Mouse (Mus musculus): ENCODE results near the gene Clcn2. TPM values are rescaled to one million over a fixed set of nuclear protein-coding genes. Genes with fewer than 3 reads are reported as not detected.
A peak's percentile ranks its signal among the peaks of the same experiment; 100 is the strongest.

Gene Clcn2
- polyA plus RNA-seq, 1 experiment, result 1.8 TPM

DNA sequence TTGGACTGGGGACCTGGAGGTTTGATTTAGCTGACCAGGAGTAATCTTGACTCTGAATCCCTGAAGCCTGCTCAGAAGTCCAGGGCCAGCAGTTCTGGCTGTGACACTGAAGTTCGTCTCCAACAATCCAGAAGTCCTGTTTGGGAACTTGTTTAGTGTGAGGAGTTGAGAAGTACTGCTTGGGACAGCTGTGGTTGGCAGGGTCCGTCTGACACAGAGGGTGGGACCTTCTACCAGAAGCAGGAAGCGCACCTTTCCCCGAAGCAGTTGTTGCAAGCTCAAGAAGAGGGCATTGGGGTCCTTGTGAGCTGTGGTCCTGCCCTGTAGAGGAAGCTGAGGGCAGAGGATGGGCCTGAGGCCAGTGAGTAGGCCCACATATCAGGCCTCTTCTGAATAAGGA is 8.2 kb upstream of the Clcn2 start:
- no peak for TF ChIP-seq GATA1 (IDR thresholded peaks at IDR 0.05; ENCODE audit: low read length)
- no peak for TF ChIP-seq TAL1 (IDR thresholded peaks at IDR 0.05; ENCODE audit: low read length)
- Histone ChIP-seq H3K4me1 (ENCODE audit: control insufficient read depth) (peaks cover 2% of the 10 kb centered on the region; the same call in 1 of the 2 replicates), H3K27me3 (ENCODE audit: control insufficient read depth) (peaks cover 40% of the 10 kb centered on the region), H3K4me3 (replicated peaks) (no peak overlapping the region), H3K36me3 (ENCODE audit: control insufficient read depth) (peaks cover 14% of the 10 kb centered on the region), H3K9me3 (ENCODE audit: control insufficient read depth, low read length) (no peaks in the 10 kb centered on the region)

DNA sequence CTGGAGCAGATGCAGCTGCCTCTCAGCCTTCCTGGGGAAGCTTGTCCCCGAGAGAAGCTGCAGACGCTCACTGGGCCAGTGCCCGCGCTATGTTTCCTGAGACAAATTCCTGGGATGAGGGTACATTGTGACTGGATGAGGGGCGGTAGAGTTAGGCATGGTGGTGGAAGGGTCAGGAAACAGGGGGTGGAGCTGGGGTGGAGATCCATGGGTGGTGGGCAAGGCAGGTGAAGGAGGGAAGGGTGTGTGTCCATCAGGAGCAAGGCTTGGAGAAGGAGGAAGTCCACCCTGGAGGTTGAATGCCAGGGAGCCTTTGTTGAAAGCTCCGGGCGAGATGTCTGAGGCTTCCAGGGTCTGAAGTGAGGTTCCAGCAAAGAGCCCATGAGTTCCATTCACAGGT is 7.8 kb upstream of the Clcn2 start:
- Histone ChIP-seq H3K4me1 (ENCODE audit: control insufficient read depth) (peaks cover 2% of the 10 kb centered on the region; the same call in 1 of the 2 replicates), H3K4me3 (replicated peaks) (no peak overlapping the region), H3K36me3 (ENCODE audit: control insufficient read depth) (peaks cover 18% of the 10 kb centered on the region), H3K9me3 (ENCODE audit: control insufficient read depth, low read length) (no peaks in the 10 kb centered on the region), H3K27me3 (ENCODE audit: control insufficient read depth) (peaks cover 35% of the 10 kb centered on the region)
- no peak for TF ChIP-seq TAL1 (IDR thresholded peaks at IDR 0.05; ENCODE audit: low read length)
- TF ChIP-seq GATA1 (IDR thresholded peaks at IDR 0.05; ENCODE audit: low read length), result no peak

DNA sequence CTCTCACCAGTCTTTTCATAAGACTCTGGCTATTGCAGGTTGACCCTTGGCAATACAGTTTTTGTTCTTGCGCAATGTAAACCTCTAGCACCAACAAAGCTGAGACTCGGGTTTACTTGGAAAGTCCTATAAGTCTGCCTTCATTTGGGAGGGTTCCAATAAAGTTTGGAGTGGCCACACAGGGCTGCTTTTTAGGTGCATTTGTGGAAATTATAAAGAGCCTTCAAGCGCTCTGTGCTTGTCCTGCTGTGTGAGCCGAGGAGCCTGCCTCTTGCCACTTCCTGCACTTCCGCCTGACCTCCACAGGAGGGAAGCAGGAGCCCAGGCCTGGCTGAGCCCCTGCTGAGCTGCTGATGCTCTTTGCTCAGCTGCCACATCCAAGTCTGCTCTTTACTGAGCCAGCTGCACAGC is 6.8 kb upstream of the Clcn2 start:
- Histone ChIP-seq H3K4me3 (replicated peaks) (no peak overlapping the region), H3K4me1 (ENCODE audit: control insufficient read depth) (peaks cover 2% of the 10 kb centered on the region; the same call in 1 of the 2 replicates), H3K27me3 (ENCODE audit: control insufficient read depth) (peaks cover 29% of the 10 kb centered on the region), H3K36me3 (ENCODE audit: control insufficient read depth) (peaks cover 26% of the 10 kb centered on the region), H3K9me3 (ENCODE audit: control insufficient read depth, low read length) (no peaks in the 10 kb centered on the region)
- no peak for TF ChIP-seq GATA1 (IDR thresholded peaks at IDR 0.05; ENCODE audit: low read length)
- no peak for TF ChIP-seq TAL1 (IDR thresholded peaks at IDR 0.05; ENCODE audit: low read length)

DNA sequence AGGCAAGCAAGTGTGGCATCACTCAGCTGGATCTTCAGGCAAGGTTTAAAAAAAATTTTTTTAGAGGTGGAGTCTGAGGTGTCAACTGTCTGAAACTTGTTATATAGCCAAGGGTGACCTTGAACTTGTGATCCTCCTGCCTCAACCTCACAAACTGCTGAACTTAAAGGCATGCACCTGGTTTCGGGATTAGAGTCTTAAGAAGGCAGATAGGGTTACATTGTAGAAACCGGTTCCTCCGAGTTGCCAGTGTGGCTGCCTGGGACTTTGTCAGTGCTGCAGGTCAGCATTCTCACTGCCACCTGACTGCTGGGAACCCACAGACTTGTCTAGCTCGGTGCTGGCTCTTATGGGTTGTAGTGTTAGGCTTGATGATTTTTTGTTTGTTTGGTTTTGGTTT is 5.7 kb upstream of the Clcn2 start:
- Histone ChIP-seq H3K27me3 (ENCODE audit: control insufficient read depth) (peaks cover 19% of the 10 kb centered on the region), H3K4me1 (ENCODE audit: control insufficient read depth) (peaks cover 9% of the 10 kb centered on the region), H3K4me3 (replicated peaks) (no peak overlapping the region), H3K9me3 (ENCODE audit: control insufficient read depth, low read length) (no peaks in the 10 kb centered on the region), H3K36me3 (ENCODE audit: control insufficient read depth) (peaks cover 27% of the 10 kb centered on the region)
- no peak for TF ChIP-seq TAL1 (IDR thresholded peaks at IDR 0.05; ENCODE audit: low read length)

DNA sequence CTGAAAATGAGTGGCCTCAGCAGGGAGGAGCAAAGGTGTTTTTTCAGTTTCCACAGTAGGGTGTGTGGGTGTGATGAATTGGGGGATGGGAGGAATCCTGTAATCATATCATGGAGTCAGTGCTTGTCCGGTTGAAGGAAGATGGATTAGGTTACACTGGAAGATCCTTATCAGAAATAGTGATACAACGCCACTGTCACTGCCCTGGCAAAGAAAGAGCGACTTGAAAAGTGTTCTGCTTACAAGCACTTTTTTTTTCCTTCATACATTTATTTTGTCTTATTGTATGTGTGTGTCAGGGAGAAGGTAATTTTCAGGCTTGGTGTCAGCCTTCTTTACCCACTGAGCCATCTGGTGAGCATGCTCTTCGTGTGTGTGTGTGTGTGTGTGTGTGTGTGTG is 5.2 kb upstream of the Clcn2 start:
- H3K4me3 ChIP-seq (replicated peaks), result no peak overlapping the region
- TF ChIP-seq TAL1 (IDR thresholded peaks at IDR 0.05; ENCODE audit: low read length) (no peak), GATA1 (IDR thresholded peaks at IDR 0.05; ENCODE audit: low read length) (no peak)
- peaks cover 27% of the 10 kb centered on the region for H3K36me3 ChIP-seq (ENCODE audit: control insufficient read depth)
- H3K9me3 ChIP-seq (ENCODE audit: control insufficient read depth, low read length), result no peaks in the 10 kb centered on the region
- peaks cover 17% of the 10 kb centered on the region for H3K27me3 ChIP-seq (ENCODE audit: control insufficient read depth)
- peaks cover 14% of the 10 kb centered on the region for H3K4me1 ChIP-seq (ENCODE audit: control insufficient read depth)

DNA sequence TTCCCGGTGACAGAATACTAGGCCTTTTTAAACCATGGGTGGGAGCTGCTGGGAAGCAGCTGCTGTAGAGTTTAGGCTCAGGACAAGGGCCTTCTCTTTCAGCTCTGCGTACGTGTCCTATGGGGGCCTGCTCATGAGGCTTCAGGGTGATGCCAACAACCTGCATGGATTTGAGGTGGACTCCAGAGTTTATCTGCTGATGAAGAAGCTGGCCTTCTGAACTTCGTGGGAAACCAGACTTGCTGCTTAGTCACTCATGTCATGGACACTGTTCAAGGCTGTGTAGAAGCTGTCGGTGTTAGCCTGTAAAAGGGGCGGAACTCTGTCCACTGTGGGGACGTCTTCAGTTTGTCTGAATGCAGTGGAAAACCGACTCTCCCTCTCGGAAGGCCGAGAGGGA is 4.3 kb upstream of the Clcn2 start:
- H3K4me3 ChIP-seq (replicated peaks), result no peak overlapping the region
- H3K27me3 ChIP-seq (ENCODE audit: control insufficient read depth), result peaks cover 13% of the 10 kb centered on the region
- no peaks in the 10 kb centered on the region for H3K9me3 ChIP-seq (ENCODE audit: control insufficient read depth, low read length)
- TF ChIP-seq TAL1 (IDR thresholded peaks at IDR 0.05; ENCODE audit: low read length) (no peak), GATA1 (IDR thresholded peaks at IDR 0.05; ENCODE audit: low read length) (no peak)
- peaks cover 27% of the 10 kb centered on the region for H3K36me3 ChIP-seq (ENCODE audit: control insufficient read depth)
- peaks cover 23% of the 10 kb centered on the region for H3K4me1 ChIP-seq (ENCODE audit: control insufficient read depth)

DNA sequence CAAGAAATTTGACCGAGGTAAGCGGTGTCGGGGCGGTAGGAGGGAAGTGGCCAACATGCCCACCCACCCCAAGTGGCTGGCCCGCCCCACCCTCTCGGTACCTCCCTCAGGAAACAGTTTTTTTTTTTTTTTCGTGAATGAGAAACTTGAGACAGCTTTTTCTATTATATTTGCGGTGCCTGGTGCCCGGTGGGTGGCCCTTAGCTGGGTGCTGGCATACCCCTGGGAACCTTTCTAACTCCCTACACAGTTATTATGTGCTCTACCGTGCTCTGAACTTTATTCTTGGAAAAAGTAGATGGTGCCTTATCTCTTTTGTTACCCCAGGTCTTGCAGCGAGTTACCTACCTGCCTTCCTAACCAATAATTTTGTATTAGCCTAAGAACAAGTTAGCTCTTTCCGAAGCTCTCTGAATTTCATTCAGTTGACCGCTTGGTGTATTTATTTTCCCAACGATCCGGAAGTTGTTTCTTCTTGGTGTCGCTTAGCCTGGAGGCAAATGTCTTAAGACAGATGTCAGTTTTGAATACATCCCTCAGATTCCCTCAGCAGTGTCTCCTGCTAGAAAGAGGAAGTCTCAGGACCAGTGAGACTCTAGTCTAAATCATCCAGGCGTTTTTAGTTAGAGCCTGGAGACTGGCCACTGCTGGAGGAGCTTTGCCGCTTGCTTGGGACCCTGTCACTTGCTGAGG is 578 bp upstream of the Clcn2 start:
- Histone ChIP-seq H3K4me1 (ENCODE audit: control insufficient read depth) (peaks cover 57% of the 10 kb centered on the region), H3K9me3 (ENCODE audit: control insufficient read depth, low read length) (no peaks in the 10 kb centered on the region), H3K4me3 (replicated peaks) (peak overlapping the region; percentile 80), H3K27me3 (ENCODE audit: control insufficient read depth) (no peaks in the 10 kb centered on the region), H3K36me3 (ENCODE audit: control insufficient read depth) (peaks cover 37% of the 10 kb centered on the region)
- TF ChIP-seq GATA1 (IDR thresholded peaks at IDR 0.05; ENCODE audit: low read length) (no peak), TAL1 (IDR thresholded peaks at IDR 0.05; ENCODE audit: low read length) (no peak)

DNA sequence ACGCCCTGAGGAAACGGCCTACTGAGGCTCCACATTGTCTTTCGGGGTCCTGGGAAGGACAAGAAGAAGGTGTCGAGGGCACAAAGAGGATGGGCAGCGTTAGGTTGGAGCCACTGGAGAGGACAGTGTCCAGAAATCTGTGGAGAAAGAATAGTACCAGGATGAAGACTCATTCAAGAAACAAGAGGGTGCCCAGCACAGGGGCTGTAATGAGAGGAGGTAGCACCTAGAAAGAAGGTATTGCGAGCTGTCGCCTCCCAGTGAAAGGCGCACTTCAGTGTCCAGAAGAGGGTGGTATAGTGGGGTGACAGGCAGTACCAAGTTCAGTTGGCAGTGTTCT is 735 bp downstream of the Clcn2 start:
- TF ChIP-seq GATA1 (IDR thresholded peaks at IDR 0.05; ENCODE audit: low read length), result no peak
- no peak for TF ChIP-seq TAL1 (IDR thresholded peaks at IDR 0.05; ENCODE audit: low read length)
- Histone ChIP-seq H3K9me3 (ENCODE audit: control insufficient read depth, low read length) (no peaks in the 10 kb centered on the region), H3K4me3 (replicated peaks) (peak overlapping the region; percentile 80), H3K36me3 (ENCODE audit: control insufficient read depth) (peaks cover 41% of the 10 kb centered on the region), H3K27me3 (ENCODE audit: control insufficient read depth) (no peaks in the 10 kb centered on the region), H3K4me1 (ENCODE audit: control insufficient read depth) (peaks cover 70% of the 10 kb centered on the region)

DNA sequence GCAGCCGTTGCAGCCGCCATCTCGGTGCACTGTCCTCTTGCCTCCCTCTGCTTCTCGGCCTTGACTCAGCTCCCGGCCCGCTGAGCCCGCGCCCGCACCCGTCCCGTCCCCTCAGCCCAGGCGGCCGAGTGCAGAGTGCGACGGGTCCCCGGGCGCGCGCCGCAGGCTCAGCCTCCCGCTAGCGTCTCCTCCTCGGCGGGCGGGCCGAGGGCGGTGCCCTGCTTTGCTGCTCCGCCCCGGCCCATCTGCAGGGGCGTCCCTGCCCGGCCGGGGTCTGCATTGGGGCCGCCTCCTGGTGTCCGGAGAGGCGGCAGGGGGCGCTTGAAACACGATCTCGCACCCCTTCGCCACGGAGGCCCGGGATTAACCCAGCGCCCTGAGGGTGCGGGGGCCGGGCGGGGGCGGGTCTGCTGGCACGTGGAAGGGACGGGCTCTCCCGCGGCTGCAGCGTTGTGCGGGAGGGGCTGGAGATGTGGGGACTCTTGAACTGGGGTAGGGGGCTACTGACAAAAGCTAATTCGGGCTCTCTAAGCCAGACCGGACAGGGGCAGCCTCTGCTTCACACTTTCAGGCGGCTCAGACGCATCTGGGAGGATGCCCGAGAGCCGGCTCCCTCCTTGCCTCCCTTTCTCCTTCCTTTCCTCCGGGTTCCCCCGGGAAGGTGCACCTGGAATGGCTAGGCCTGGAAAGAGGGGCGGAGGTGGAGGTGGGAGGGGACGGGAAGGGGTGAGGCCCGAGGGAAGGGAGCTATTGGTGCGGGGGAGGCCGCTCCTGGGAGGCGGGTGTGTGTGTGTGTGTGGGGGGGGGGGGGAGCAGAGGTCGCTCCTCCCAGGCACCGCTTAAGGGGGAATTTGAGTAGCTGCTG is 1.3 kb downstream of the Clcn2 start:
- Histone ChIP-seq H3K4me3 (replicated peaks) (peak overlapping the region; percentile 80), H3K4me1 (ENCODE audit: control insufficient read depth) (peaks cover 77% of the 10 kb centered on the region), H3K36me3 (ENCODE audit: control insufficient read depth) (peaks cover 42% of the 10 kb centered on the region), H3K9me3 (ENCODE audit: control insufficient read depth, low read length) (no peaks in the 10 kb centered on the region), H3K27me3 (ENCODE audit: control insufficient read depth) (no peaks in the 10 kb centered on the region)
- TF ChIP-seq TAL1 (IDR thresholded peaks at IDR 0.05; ENCODE audit: low read length), result no peak
- TF ChIP-seq GATA1 (IDR thresholded peaks at IDR 0.05; ENCODE audit: low read length), result no peak

Data from erythroblast, embryonic 14.5 days (primary cell).